Mouse (Mus musculus) liver, embryonic 11.5 days (tissue): Measurements from ENCODE around the gene Rab5a. TPM values are rescaled to one million over a fixed set of nuclear protein-coding genes. Genes with fewer than 3 reads are reported as not detected.
"Not testable (repeated sequence)": the region's sequence is repeated elsewhere in the genome, so short reads cannot be mapped to it uniquely, and the experiment has no call there.

Source experiments
- ATAC-seq: fragments of 200-750 bp; cut with Nextera tagmentation; replicated peaks from 2 replicates; pipeline ENCODE4 v1.8.0; 2017; ENCODE audit warnings: moderate number of reproducible peaks, mild to moderate bottlenecking, moderate TSS enrichment, moderate library complexity; ENCODE audit not compliant: low FRiP score
- DNase-seq: peaks from one replicate; pipeline ENCODE4 v3.0.0-alpha.2; 2017; ENCODE audit warnings: low spot score
- H3K27ac ChIP-seq: fragments of 300-500 bp; sonication (generic); 2 replicates; pipeline ENCODE4 v1.5.1; 2014; ENCODE audit warnings: mild to moderate bottlenecking, low read depth, low read length, control low read depth
- H3K27me3 ChIP-seq: fragments of 300-500 bp; sonication (generic); replicated peaks from 2 replicates; pipeline ENCODE4 v1.6.1; 2014; ENCODE audit warnings: low read length, mixed read lengths; ENCODE audit not compliant: control insufficient read depth, insufficient read depth
- H3K36me3 ChIP-seq: fragments of 300-500 bp; sonication (generic); 2 replicates; pipeline ENCODE4 v1.6.1; 2014; ENCODE audit warnings: mild to moderate bottlenecking, low read length, moderate library complexity, mixed read lengths; ENCODE audit not compliant: control insufficient read depth, insufficient read depth
- H3K4me1 ChIP-seq: fragments of 300-500 bp; sonication (generic); replicated peaks from 2 replicates; pipeline ENCODE4 v1.6.1; 2014; ENCODE audit warnings: low read length, mixed read lengths; ENCODE audit not compliant: control insufficient read depth, insufficient read depth
- H3K4me2 ChIP-seq: fragments of 300-500 bp; sonication (generic); 2 replicates; pipeline ENCODE4 v1.6.1; 2014; ENCODE audit warnings: mild to moderate bottlenecking, control low read depth, moderate library complexity
- H3K4me3 ChIP-seq: fragments of 300-500 bp; sonication (generic); 2 replicates; pipeline ENCODE4 v1.5.1; 2014; ENCODE audit warnings: low read depth, low read length, control low read depth
- H3K9ac ChIP-seq: fragments of 300-500 bp; sonication (generic); 2 replicates; pipeline ENCODE4 v1.6.1; 2014; ENCODE audit warnings: low read depth, low read length, control low read depth
- H3K9me3 ChIP-seq: fragments of 300-500 bp; sonication (generic); 2 replicates; pipeline ENCODE4 v1.6.1; 2016; ENCODE audit warnings: low read length, inconsistent platforms, mixed read lengths; ENCODE audit not compliant: control insufficient read depth
- WGBS: fragments of 180-500 bp; shearing (Covaris S2); extraction: QIAGEN DNeasy Blood & Tissue Kit; methylation state at CpG from one replicate; pipeline ENCODE4 v1.1.7; 2014; 5-methylcytosine and 5-hydroxymethylcytosine counted together
- polyA plus RNA-seq: library from polyadenylated mRNA; unstranded; fragments of >200 nt; fragmentation: Nextera tagmentation; extraction: Ambion mirVana; gene quantifications from 2 replicates; pipeline ENCODE4 v1.2.1, GENCODE M21; 2014

Rab5a gene
- polyA plus RNA-seq, 1 experiment from 2014 or later = 57.4 TPM

DNA sequence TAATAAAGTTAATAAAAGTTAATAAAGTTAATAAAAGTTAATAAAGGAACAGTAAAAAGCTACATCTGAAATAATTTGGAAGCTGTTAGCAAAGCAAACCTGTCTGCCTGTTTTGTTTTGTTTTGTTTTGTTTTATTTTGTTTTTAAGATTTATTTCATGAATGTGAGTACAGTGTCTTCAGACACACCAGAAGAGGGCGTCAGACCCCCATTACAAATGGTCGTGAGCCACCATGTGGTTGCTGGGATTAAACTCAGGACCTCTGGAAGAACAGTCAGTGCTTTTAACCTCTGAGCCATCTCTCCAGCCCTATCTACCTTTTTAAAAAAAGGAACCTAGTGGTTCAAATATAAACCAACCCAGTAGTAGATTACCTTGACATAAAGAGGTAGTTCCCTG lies 52.1 kb downstream of the Rab5a start:
- Histone ChIP-seq H3K9me3 (no peaks in the 10 kb centered on the region), H3K36me3 (no peaks in the 10 kb centered on the region), H3K9ac (no peak overlapping the region), H3K4me2 (no peak overlapping the region), H3K27ac (no peak overlapping the region), H3K4me3 (no peak overlapping the region), H3K4me1 (no peaks in the 10 kb centered on the region), H3K27me3 (no peaks in the 10 kb centered on the region)
- ATAC-seq (no peak), DNase-seq (no peak)
- WGBS = 35% methylated on average over 2 of the region's 2 CpGs

DNA sequence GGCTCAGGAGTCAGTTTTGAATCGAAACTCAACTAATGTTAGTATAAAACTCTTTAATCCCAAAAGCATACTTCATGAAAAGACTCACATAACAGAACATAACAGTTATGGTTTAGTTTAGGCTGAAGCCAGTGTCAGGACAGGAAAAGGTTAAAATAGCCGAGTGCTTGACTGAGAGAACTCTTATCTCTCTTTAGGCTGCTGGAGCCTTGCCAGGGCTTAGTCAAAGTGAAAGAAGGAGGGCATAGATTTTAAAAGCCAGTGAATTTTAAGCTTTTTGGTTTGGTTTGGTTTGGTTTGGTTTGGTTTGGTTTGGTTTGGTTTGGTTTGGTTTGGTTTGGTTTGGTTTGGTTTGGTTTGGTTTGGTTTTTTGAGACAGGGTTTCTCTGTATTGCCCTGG lies 53.4 kb downstream of the Rab5a start:
- no peaks in the 10 kb centered on the region for H3K9me3 ChIP-seq
- DNase-seq = no peak

DNA sequence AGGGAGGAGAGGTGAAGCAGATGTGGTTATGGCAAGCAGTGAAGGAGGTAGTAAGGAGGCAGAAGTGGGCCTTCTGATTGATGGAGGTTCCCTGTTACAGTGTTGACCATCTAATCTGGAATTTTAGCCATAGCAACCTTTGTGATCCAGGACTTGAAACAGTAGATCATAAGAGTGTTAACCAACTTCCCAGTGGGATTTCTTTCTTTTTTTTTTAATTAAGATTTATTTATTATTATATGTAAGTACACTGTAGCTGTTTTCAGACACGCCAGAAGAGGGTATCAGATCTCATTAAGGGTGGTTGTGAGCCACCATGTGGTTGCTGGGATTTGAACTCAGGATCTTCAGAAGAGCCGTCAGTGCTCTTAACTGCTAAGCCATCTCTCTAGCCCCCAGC lies 60.3 kb downstream of the Rab5a start, which contains the start of gene Pp2d1:
TSS of gene Pp2d1 (minus strand) at position 101 of the 400 bp plus-strand sequence.
- not testable (repeated sequence) for H3K9ac ChIP-seq, H3K4me3 ChIP-seq, H3K27ac ChIP-seq, H3K4me1 ChIP-seq, H3K4me2 ChIP-seq, DNase-seq, ATAC-seq, H3K27me3 ChIP-seq, H3K36me3 ChIP-seq, H3K9me3 ChIP-seq
- WGBS = 76% methylated on average over 2 of the region's 2 CpGs

More for the DNA sequence above, 53.4 kb downstream of the Rab5a start:
- Histone ChIP-seq H3K4me1 (no peaks in the 10 kb centered on the region), H3K27me3 (no peaks in the 10 kb centered on the region), H3K9ac (no peak overlapping the region), H3K27ac (no peak overlapping the region), H3K36me3 (no peaks in the 10 kb centered on the region), H3K4me3 (no peak overlapping the region), H3K4me2 (no peak overlapping the region)
- WGBS = 37% methylated on average over 2 of the region's 2 CpGs
- ATAC-seq = no peak; the same call in 1 of the 2 replicates

- Histone ChIP-seq H3K27ac (no peak overlapping the region), H3K4me1 (no peaks in the 10 kb centered on the region), H3K9ac (no peak overlapping the region), H3K4me2 (no peak overlapping the region), H3K27me3 (no peaks in the 10 kb centered on the region), H3K9me3 (no peaks in the 10 kb centered on the region), H3K36me3 (no peaks in the 10 kb centered on the region), H3K4me3 (no peak overlapping the region)
- WGBS = 85% methylated on average over 4 of the region's 4 CpGs
- ATAC-seq = no peak
- no peak for DNase-seq
These were observed 63.5 kb downstream of the Rab5a start for GRCm38 (mm10) chr17:53542536-53542935.

GRCm38 (mm10) chr17:53543591-53544324 lies 64.7 kb downstream of the Rab5a start:
- WGBS = 80% methylated on average over 9 of the region's 9 CpGs
- no peak overlapping the region for H3K9ac ChIP-seq
- H3K4me1 ChIP-seq = no peaks in the 10 kb centered on the region
- H3K4me2 ChIP-seq = no peak overlapping the region
- ATAC-seq = no peak
- H3K27ac ChIP-seq = no peak overlapping the region
- no peak for DNase-seq
- H3K4me3 ChIP-seq = no peak overlapping the region
- H3K9me3 ChIP-seq = no peaks in the 10 kb centered on the region
- no peaks in the 10 kb centered on the region for H3K27me3 ChIP-seq
- no peaks in the 10 kb centered on the region for H3K36me3 ChIP-seq

DNA sequence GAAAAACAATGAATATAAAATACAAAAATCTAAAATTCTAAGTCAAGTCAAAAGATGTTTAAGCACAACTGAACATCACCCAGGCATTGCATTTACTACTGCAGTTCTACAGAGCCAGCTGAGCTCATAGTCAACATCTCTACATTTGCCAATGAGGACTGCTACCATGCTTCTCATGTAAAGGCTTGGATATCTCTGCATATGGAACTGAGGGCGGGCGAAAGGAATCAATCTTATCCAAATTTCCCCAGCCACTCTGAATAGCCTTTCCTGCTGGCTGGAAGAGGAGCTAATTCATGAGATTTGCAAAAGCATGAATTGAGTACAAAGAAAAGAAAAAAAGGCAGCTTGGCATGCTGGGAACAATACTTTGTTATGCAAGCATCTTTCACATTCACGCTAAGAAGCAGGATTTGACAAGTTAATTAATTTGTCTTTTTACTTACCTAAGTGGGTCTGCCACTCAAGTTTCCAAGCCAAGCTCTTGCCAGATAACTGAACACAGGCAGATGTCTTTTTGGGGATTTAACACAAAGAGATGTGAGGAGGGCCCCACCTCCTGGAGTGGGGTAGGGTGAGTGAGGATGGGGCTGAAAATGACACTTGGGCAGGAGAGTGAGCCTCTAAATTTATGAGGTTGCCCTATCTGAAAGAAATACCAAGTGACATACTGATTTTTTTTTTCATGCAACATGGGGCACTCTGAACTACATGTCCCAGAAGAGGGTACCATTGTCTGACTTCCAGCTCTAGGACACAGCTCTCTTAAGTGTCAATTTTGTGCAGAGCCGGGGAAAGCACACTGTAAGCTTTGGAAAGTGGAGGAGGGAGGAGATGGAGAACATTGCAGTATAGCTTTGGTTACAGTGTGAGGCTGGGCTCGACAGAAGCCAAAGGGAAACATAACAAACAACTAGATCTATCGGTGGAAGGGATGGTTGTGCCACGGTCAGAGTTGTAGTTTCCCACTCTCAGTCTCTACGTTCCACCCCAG lies 72.6 kb downstream of the Rab5a start:
- no peak overlapping the region for H3K9ac ChIP-seq
- H3K9me3 ChIP-seq = no peaks in the 10 kb centered on the region; the same call in 1 of the 2 replicates
- no peaks in the 10 kb centered on the region for H3K27me3 ChIP-seq
- 79% methylated on average over 8 of the region's 8 CpGs for WGBS
- DNase-seq (no peak), ATAC-seq (no peak)
- H3K4me3 ChIP-seq = no peak overlapping the region
- no peaks in the 10 kb centered on the region for H3K36me3 ChIP-seq
- H3K4me1 ChIP-seq = 0 out of 2 replicates have a peak, but pooled peaks cover 4% of the 10 kb centered on the region
- H3K27ac ChIP-seq = no peak overlapping the region
- no peak overlapping the region for H3K4me2 ChIP-seq

DNA sequence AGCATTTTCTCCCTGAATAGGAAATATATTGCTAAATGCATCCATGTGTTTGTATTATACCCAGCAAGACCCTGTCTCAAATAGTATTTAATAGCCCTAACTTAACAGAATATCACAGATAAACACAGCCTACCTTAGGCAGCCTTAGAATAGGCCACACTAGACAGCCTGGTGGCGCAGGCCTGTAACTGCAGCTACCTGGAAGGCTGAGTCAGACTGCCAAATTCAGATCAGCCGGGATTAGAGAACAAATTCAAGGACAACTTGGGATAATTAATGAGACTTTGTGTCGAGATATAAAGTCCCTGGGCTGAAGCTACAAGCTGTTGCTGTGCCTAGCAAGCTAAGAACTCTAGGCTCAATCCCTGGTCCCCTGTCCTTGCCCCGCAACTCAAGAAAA lies 75.1 kb downstream of the Rab5a start:
- 69% methylated on average over 4 of the region's 4 CpGs for WGBS
- no peak overlapping the region for H3K9ac ChIP-seq
- H3K27me3 ChIP-seq = no peaks in the 10 kb centered on the region
- no peak overlapping the region for H3K4me2 ChIP-seq
- no peak overlapping the region for H3K4me3 ChIP-seq
- H3K36me3 ChIP-seq = no peaks in the 10 kb centered on the region
- DNase-seq (no peak), ATAC-seq (no peak; the same call in 1 of the 2 replicates)
- peak overlapping the region; percentile 70; the same call in 1 of the 2 replicates for H3K27ac ChIP-seq
- H3K9me3 ChIP-seq = no peaks in the 10 kb centered on the region; the same call in 1 of the 2 replicates
- H3K4me1 ChIP-seq = 0 out of 2 replicates have a peak, but pooled peaks cover 4% of the 10 kb centered on the region

- no peak for DNase-seq
- WGBS = 51% methylated on average over 3 of the region's 3 CpGs
- Histone ChIP-seq H3K27ac (peak overlapping the region; percentile 70), H3K4me2 (peak overlapping the region; percentile 29; the same call in 1 of the 2 replicates), H3K27me3 (no peaks in the 10 kb centered on the region), H3K9me3 (no peaks in the 10 kb centered on the region; the same call in 1 of the 2 replicates), H3K4me3 (no peak overlapping the region), H3K9ac (no peak overlapping the region), H3K4me1 (0 out of 2 replicates have a peak, but pooled peaks cover 4% of the 10 kb centered on the region), H3K36me3 (no peaks in the 10 kb centered on the region)
- ATAC-seq = peak; percentile 93
These were observed 75.8 kb downstream of the Rab5a start for GRCm38 (mm10) chr17:53554813-53555212.
